Mouse (Mus musculus): Measurements from ENCODE around the gene Spcs1. TPM values are rescaled to one million over a fixed set of nuclear protein-coding genes. Genes with fewer than 3 reads are reported as not detected.
A peak's percentile ranks its signal among the peaks of the same experiment; 100 is the strongest.

The Spcs1 gene
- total RNA-seq, 2 experiments from 2014 or later: 173 to 181 TPM

- peak; percentile 96 to 98 for DNase-seq (ENCODE audit: low spot score in 2 of 2)
Observed at GRCm38 (mm10) chr14:30951154-30951825, 50.2 kb downstream of the Spcs1 start, which contains the start of gene Nek4. Gene Nek4, plus strand, starts transcription at chr14:30951377.

- no peak for DNase-seq (ENCODE audit: low spot score in 2 of 2)
Observed at GRCm38 (mm10) chr14:30949986-30950385, 51.5 kb downstream of the Spcs1 start.

Other genes starting within 250 kb of the Spcs1 start
- 10 to 100 TPM; 18.2 to 20.3 TPM for gene Tmem110, start 176.1 kb downstream of the Spcs1 start, total RNA-seq (2021)
- 1 to 10 TPM; 1.9 to 2.1 TPM for gene Mustn1, start 122.5 kb downstream of the Spcs1 start, total RNA-seq (2021)
- not detected for gene Itih4, start 115.2 kb downstream of the Spcs1 start, total RNA-seq (2021)
- 10 to 100 TPM; 18.2 to 19.0 TPM for gene Itih3, start 77.9 kb downstream of the Spcs1 start, total RNA-seq (2021)
- gene Itih1, start 58.4 kb downstream of the Spcs1 start, total RNA-seq (2021): not detected
- 10 to 100 TPM; 14.1 to 15.9 TPM for gene Nek4, start 50.3 kb downstream of the Spcs1 start, total RNA-seq (2021)
- 10 to 100 TPM; 36.8 to 38.0 TPM for gene Glt8d1, start 272 bp downstream of the Spcs1 start, total RNA-seq (2021)
- 10 to 100 TPM; 56.1 to 57.1 TPM for gene Pbrm1, start 17.5 kb upstream of the Spcs1 start, total RNA-seq (2021)
- gene Gnl3, start 17.5 kb upstream of the Spcs1 start, total RNA-seq (2021): 10 to 100 TPM; 43.3 to 45.6 TPM
- 10 to 100 TPM; 35.5 to 36.2 TPM for gene Smim4, start 127.3 kb upstream of the Spcs1 start, total RNA-seq (2021)
- gene Nt5dc2, start 129.4 kb upstream of the Spcs1 start, total RNA-seq (2021): 10 to 100 TPM; 15.2 to 18.8 TPM
- 10 to 100 TPM; 27.9 to 32.0 TPM for gene Stab1, start 167.0 kb upstream of the Spcs1 start, total RNA-seq (2021)
- 1 to 10 TPM in 1 of 2 experiments, under 1 TPM in 1; 0.85 to 3.7 TPM for gene Tnnc1, start 206.6 kb upstream of the Spcs1 start, total RNA-seq (2021)
- gene Nisch, start 215.3 kb upstream of the Spcs1 start, total RNA-seq (2021): 100 to 1,000 TPM; 433 to 449 TPM
- gene Sema3g, start 216.2 kb upstream of the Spcs1 start, total RNA-seq (2021): 1 to 10 TPM; 5.5 to 6.4 TPM
- gene Phf7, start 249.6 kb upstream of the Spcs1 start, total RNA-seq (2021): 1 to 10 TPM; 4.0 to 6.3 TPM
- gene Bap1, start 249.8 kb upstream of the Spcs1 start, total RNA-seq (2021): 100 to 1,000 TPM; 125 to 127 TPM

Data from layer of hippocampus, postnatal 14 days (tissue).